Mouse (Mus musculus): ENCODE results near the gene Pigb.

Gene Pigb

GRCm38 (mm10) chr9:73063621-73064290 lies 23.6 kb upstream of the Pigb start:
- Histone ChIP-seq H3K36me3 (ENCODE audit: control insufficient read depth, insufficient read depth, low read length, poor library complexity, severe bottlenecking) (0 out of 2 replicates have a peak, but pooled peaks cover 2% of the 10 kb centered on the region), H3K27me3 (ENCODE audit: control insufficient read depth, insufficient read depth, low read length, poor library complexity, severe bottlenecking) (no peaks in the 10 kb centered on the region)
- no peak for DNase-seq (ENCODE audit: low read depth, low spot score)

GRCm38 (mm10) chr9:73059224-73059623 lies 19.0 kb upstream of the Pigb start:
- no peak for DNase-seq (ENCODE audit: low read depth, low spot score)
- H3K36me3 ChIP-seq (ENCODE audit: control insufficient read depth, insufficient read depth, low read length, poor library complexity, severe bottlenecking), result no peaks in the 10 kb centered on the region
- H3K27me3 ChIP-seq (ENCODE audit: control insufficient read depth, insufficient read depth, low read length, poor library complexity, severe bottlenecking), result no peaks in the 10 kb centered on the region

DNA sequence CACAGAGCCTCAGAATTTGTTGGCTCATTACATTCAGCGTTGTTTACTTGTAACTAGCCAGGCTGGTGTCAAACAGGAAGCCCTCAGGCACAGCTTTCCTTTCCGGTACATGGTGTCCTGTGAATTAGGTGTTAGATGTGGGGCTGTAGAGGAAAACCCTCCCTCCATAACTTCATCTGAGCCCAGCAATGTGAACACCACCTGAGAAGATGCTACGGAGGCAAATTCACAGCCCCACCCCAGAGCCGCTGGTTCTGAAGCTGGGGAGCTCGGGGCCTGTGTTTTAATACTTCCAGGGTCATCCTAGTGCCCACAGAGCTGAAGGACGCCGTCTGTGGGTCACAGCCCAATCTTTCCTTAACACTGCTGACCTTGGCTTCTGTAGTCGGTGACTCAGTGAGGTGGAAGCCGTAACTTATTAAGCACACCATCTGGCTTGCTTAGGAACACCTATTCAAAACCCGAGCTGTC lies 15.3 kb upstream of the Pigb start:
- no peaks in the 10 kb centered on the region for H3K36me3 ChIP-seq (ENCODE audit: control insufficient read depth, insufficient read depth, low read length, poor library complexity, severe bottlenecking)
- H3K27me3 ChIP-seq (ENCODE audit: control insufficient read depth, insufficient read depth, low read length, poor library complexity, severe bottlenecking), result no peaks in the 10 kb centered on the region

GRCm38 (mm10) chr9:73050606-73051005 lies 10.4 kb upstream of the Pigb start:
- no peaks in the 10 kb centered on the region for H3K36me3 ChIP-seq (ENCODE audit: control insufficient read depth, insufficient read depth, low read length, poor library complexity, severe bottlenecking)
- H3K27me3 ChIP-seq (ENCODE audit: control insufficient read depth, insufficient read depth, low read length, poor library complexity, severe bottlenecking), result no peaks in the 10 kb centered on the region
- DNase-seq (ENCODE audit: low read depth, low spot score), result no peak

More for the DNA sequence above, 15.3 kb upstream of the Pigb start:
- DNase-seq (ENCODE audit: low read depth, low spot score), result no peak

DNA sequence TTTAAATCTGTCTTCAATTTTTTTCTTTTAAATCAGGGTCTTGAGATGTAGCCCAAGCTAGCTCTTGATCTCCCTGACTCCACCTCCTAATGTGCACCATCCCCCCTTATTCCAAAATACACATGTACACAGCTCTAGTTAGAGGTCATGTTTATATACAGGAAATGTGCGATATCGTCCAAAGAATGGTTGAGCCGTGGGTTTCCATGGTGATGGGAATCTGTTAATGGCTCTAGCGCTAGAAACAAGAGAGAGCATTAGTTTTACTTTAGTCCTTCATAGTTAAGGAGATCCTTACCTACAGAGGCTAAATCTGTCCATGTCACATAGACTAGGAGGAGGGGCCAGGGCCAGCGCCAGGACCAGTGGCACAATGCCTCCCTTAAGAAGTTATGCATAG lies 9.7 kb upstream of the Pigb start:
- no peaks in the 10 kb centered on the region for H3K27me3 ChIP-seq (ENCODE audit: control insufficient read depth, insufficient read depth, low read length, poor library complexity, severe bottlenecking)
- H3K36me3 ChIP-seq (ENCODE audit: control insufficient read depth, insufficient read depth, low read length, poor library complexity, severe bottlenecking), result no peaks in the 10 kb centered on the region
- DNase-seq (ENCODE audit: low read depth, low spot score), result no peak

DNA sequence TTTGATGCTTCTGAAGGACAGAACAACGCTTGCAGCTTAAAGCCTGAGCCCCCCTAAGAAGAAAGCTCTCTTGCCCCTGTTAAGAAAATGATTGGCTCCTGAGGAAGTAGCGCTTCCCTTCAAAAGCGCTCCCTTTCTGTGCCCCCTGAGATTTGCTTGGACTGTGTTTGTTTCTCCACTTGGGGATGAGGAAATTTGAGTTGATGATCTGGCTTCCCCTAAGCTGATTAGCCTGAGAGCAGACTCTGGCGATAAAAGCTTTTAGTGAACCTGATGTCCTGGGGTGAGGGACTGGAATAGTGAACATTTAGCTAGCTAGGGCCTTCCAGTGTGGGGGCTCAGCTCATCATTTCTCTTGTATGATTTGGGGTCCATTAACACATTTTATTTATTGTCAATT lies 8.7 kb upstream of the Pigb start:
- no peaks in the 10 kb centered on the region for H3K27me3 ChIP-seq (ENCODE audit: control insufficient read depth, insufficient read depth, low read length, poor library complexity, severe bottlenecking)
- H3K36me3 ChIP-seq (ENCODE audit: control insufficient read depth, insufficient read depth, low read length, poor library complexity, severe bottlenecking), result no peaks in the 10 kb centered on the region
- DNase-seq (ENCODE audit: low read depth, low spot score), result no peak

GRCm38 (mm10) chr9:73047906-73048305 lies 7.7 kb upstream of the Pigb start:
- no peak for DNase-seq (ENCODE audit: low read depth, low spot score)
- Histone ChIP-seq H3K36me3 (ENCODE audit: control insufficient read depth, insufficient read depth, low read length, poor library complexity, severe bottlenecking) (no peaks in the 10 kb centered on the region), H3K27me3 (ENCODE audit: control insufficient read depth, insufficient read depth, low read length, poor library complexity, severe bottlenecking) (no peaks in the 10 kb centered on the region)

DNA sequence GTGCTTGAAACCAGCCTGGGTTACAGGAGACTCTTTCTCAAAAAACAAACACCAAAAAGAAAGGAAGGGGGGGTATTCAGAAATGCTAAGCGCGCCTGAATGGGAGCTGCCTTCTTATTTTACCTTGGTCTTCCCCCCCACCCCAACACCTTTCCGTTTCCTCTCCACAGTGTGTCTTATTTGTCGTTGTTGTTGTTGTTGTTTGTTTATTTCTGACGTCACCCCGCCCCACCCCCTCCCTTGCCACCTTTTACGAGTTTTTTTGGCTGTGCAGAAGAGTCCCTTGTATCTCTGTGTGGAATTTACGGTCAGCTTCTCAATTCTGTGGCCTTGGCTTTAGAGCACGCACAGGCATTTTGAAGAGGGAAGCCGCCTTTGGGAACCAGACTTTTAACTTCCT lies 5.5 kb upstream of the Pigb start:
- H3K27me3 ChIP-seq (ENCODE audit: control insufficient read depth, insufficient read depth, low read length, poor library complexity, severe bottlenecking), result no peaks in the 10 kb centered on the region
- DNase-seq (ENCODE audit: low read depth, low spot score), result no peak
- no peaks in the 10 kb centered on the region for H3K36me3 ChIP-seq (ENCODE audit: control insufficient read depth, insufficient read depth, low read length, poor library complexity, severe bottlenecking)

DNA sequence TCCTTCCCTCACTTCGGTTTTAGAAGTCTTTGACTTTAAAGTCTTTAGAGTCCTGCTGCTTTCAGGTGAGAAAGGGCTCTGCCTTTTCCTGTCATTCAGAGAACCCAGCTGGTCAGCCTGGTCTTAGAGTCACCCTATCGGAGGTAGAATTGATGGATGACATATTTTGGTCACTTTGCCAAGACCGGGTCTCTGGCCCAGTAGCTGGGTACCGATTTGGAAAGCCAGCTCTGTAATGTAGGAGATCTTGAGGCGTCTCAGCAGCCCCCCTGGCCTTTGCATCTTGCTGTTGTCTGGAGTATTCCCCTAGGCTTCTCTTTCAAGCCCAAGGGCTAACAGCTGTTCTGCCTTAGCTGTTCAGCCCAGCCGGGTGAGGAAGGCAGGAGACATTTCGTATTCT lies 5.0 kb upstream of the Pigb start:
- no peaks in the 10 kb centered on the region for H3K36me3 ChIP-seq (ENCODE audit: control insufficient read depth, insufficient read depth, low read length, poor library complexity, severe bottlenecking)
- no peaks in the 10 kb centered on the region for H3K27me3 ChIP-seq (ENCODE audit: control insufficient read depth, insufficient read depth, low read length, poor library complexity, severe bottlenecking)
- no peak for DNase-seq (ENCODE audit: low read depth, low spot score)

DNA sequence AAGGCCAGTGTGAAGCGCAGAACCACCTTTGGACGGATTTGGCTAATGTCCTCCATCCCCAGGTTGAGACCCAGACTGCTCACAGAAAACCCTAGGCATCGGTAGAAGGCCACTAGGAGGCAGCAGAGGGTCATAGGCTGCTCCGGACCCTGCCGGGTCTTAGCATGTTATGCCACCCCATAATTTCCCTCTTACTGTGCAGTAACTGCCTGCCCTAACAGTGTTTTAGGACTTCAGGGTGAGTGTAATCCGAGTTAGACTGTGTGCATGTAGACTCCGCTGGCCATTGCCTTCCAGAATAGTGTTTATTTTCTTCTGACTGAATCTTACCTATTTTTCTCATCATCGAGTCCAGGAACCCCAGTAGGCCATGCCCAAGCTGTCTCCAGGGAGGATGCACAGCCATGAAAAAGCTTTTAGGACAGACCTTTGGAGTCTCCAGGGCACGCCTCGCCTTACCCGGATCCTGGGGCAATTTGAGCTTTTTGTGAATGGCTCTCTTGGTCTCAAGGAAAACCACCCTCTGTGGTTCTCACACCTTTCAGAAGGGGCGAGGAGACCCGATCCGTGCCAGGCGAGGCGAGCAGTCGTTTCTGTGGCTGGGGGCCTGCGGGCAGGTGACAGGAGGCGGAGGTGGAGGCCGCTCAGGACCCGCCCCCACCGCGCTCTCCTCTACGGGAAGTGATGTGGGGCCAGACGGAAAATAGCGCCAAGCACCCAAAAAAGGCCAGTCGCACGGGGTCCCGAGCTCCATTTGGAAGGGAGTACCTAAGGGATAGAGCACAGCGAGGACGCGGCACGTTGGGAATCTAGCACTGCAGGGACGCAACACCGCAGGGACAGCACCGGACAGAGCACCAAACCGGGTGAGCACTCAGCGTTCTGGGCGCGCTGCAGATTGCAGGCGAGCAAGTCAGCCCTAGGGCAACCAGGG lies 4.2 kb upstream of the Pigb start, which contains the start of gene Rab27a:
Gene Rab27a, plus strand, starts transcription at position 709 of the 934 bp plus-strand sequence.
- DNase-seq (ENCODE audit: low read depth, low spot score), result peak; percentile 92
- no peaks in the 10 kb centered on the region for H3K27me3 ChIP-seq (ENCODE audit: control insufficient read depth, insufficient read depth, low read length, poor library complexity, severe bottlenecking)
- H3K36me3 ChIP-seq (ENCODE audit: control insufficient read depth, insufficient read depth, low read length, poor library complexity, severe bottlenecking), result no peaks in the 10 kb centered on the region

DNA sequence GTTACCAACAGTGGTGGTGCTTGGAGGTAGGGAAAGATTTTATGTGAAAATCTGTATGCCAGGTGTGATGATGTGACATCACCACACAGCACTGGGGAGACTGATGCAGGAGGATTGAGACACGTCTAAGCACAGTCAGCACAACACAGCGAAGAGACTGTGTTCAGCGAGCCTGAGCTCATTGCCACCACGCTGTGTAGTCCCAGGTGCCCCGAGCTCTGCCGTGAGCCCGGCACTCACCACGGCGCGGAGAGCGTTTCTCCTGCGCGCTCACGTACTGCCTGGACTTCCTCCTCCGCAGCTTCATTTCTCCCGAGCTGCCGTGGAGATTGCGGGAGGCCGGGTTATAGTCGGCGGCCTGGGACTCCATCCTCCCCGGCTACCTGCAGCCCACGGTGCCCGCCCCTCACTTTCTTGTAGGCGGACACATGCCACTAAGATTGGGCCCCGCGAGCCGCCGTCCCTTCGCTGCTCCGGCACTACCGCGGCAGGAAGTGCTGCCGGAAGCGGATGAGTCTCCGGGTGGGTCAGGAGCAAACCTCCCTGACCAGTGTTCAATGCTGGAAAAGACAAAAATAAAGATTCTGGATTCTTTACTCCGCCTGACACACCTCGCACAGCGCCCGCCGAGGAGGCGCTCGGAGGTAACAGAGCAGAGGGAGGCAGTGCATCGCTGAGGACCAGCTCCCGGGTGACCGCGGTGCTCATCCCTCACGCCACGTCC lies 794 bp downstream of the Pigb start:
- no peaks in the 10 kb centered on the region for H3K36me3 ChIP-seq (ENCODE audit: control insufficient read depth, insufficient read depth, low read length, poor library complexity, severe bottlenecking)
- no peaks in the 10 kb centered on the region for H3K27me3 ChIP-seq (ENCODE audit: control insufficient read depth, insufficient read depth, low read length, poor library complexity, severe bottlenecking)
- peak; percentile 90 for DNase-seq (ENCODE audit: low read depth, low spot score)

GRCm38 (mm10) chr9:73033406-73033805 lies 6.8 kb downstream of the Pigb start:
- no peak for DNase-seq (ENCODE audit: low read depth, low spot score)
- no peaks in the 10 kb centered on the region for H3K27me3 ChIP-seq (ENCODE audit: control insufficient read depth, insufficient read depth, low read length, poor library complexity, severe bottlenecking)
- H3K36me3 ChIP-seq (ENCODE audit: control insufficient read depth, insufficient read depth, low read length, poor library complexity, severe bottlenecking), result peaks cover 7% of the 10 kb centered on the region; the same call in 1 of the 2 replicates

- Histone ChIP-seq H3K27me3 (ENCODE audit: control insufficient read depth, insufficient read depth, low read length, poor library complexity, severe bottlenecking) (no peaks in the 10 kb centered on the region), H3K36me3 (ENCODE audit: control insufficient read depth, insufficient read depth, low read length, poor library complexity, severe bottlenecking) (peaks cover 7% of the 10 kb centered on the region)
- no peak for DNase-seq (ENCODE audit: low read depth, low spot score)
Observed at GRCm38 (mm10) chr9:73031421-73031820, 8.8 kb downstream of the Pigb start.

- Histone ChIP-seq H3K27me3 (ENCODE audit: control insufficient read depth, insufficient read depth, low read length, poor library complexity, severe bottlenecking) (no peaks in the 10 kb centered on the region), H3K36me3 (ENCODE audit: control insufficient read depth, insufficient read depth, low read length, poor library complexity, severe bottlenecking) (peaks cover 7% of the 10 kb centered on the region)
- DNase-seq (ENCODE audit: low read depth, low spot score), result no peak
Observed at GRCm38 (mm10) chr9:73030443-73030842, 9.7 kb downstream of the Pigb start.
